Mouse (Mus musculus): ENCODE measurements around the gene Adarb1. TPM values are rescaled to one million over a fixed set of nuclear protein-coding genes. Genes with fewer than 3 reads are reported as not detected.
A peak's percentile ranks its signal among the peaks of the same experiment; 100 is the strongest.

The Adarb1 gene
- polyA plus RNA-seq, 1 experiment from 2014 or later = 6.9 TPM

GRCm38 (mm10) chr10:77380716-77381115, 37.4 kb downstream of the Adarb1 start:
- ATAC-seq (ENCODE audit: low FRiP score, low TSS enrichment) (no peak), DNase-seq (ENCODE audit: low spot score) (no peak)
- Histone ChIP-seq H3K4me2 (replicated peaks; ENCODE audit: low read depth) (no peak overlapping the region), H3K9ac (ENCODE audit: low read length) (no peak overlapping the region), H3K4me3 (ENCODE audit: low read depth, low read length) (no peak overlapping the region), H3K4me1 (replicated peaks; ENCODE audit: control insufficient read depth, insufficient read depth) (no peaks in the 10 kb centered on the region; the same call in 1 of the 2 replicates), H3K9me3 (ENCODE audit: control insufficient read depth, low read length) (no peaks in the 10 kb centered on the region), H3K27ac (replicated peaks) (peak overlapping the region; percentile 63), H3K27me3 (ENCODE audit: control insufficient read depth, insufficient read depth, low read length) (no peaks in the 10 kb centered on the region), H3K36me3 (ENCODE audit: control insufficient read depth, insufficient read depth, low read length) (no peaks in the 10 kb centered on the region)
- peak; percentile 19; the same call in 1 of the 2 replicates for TF ChIP-seq CTCF (IDR thresholded peaks at IDR 0.05; ENCODE audit: low read depth)
- no peak for TF ChIP-seq EP300 (optimal IDR thresholded peaks at IDR 0.05)
- WGBS = 56% methylated on average over 6 of the region's 6 CpGs

GRCm38 (mm10) chr10:77379199-77379598, 38.9 kb downstream of the Adarb1 start:
- TF ChIP-seq CTCF (IDR thresholded peaks at IDR 0.05; ENCODE audit: low read depth) (no peak), EP300 (optimal IDR thresholded peaks at IDR 0.05) (no peak)
- Histone ChIP-seq H3K9me3 (ENCODE audit: control insufficient read depth, low read length) (no peaks in the 10 kb centered on the region), H3K27ac (replicated peaks) (no peak overlapping the region), H3K4me2 (replicated peaks; ENCODE audit: low read depth) (no peak overlapping the region), H3K36me3 (ENCODE audit: control insufficient read depth, insufficient read depth, low read length) (no peaks in the 10 kb centered on the region), H3K4me3 (ENCODE audit: low read depth, low read length) (no peak overlapping the region), H3K4me1 (replicated peaks; ENCODE audit: control insufficient read depth, insufficient read depth) (no peaks in the 10 kb centered on the region; the same call in 1 of the 2 replicates), H3K27me3 (ENCODE audit: control insufficient read depth, insufficient read depth, low read length) (no peaks in the 10 kb centered on the region), H3K9ac (ENCODE audit: low read length) (no peak overlapping the region)
- no peak for DNase-seq (ENCODE audit: low spot score)
- 95% methylated on average over 4 of the region's 4 CpGs for WGBS
- ATAC-seq (ENCODE audit: low FRiP score, low TSS enrichment) = no peak

- H3K4me3 ChIP-seq (ENCODE audit: low read depth, low read length) = no peak overlapping the region
- WGBS = 86% methylated on average over 1 of the region's 1 CpGs
- no peak overlapping the region for H3K4me2 ChIP-seq (replicated peaks; ENCODE audit: low read depth)
- H3K4me1 ChIP-seq (replicated peaks; ENCODE audit: control insufficient read depth, insufficient read depth) = no peaks in the 10 kb centered on the region; the same call in 1 of the 2 replicates
- no peaks in the 10 kb centered on the region for H3K36me3 ChIP-seq (ENCODE audit: control insufficient read depth, insufficient read depth, low read length)
- no peaks in the 10 kb centered on the region for H3K27me3 ChIP-seq (ENCODE audit: control insufficient read depth, insufficient read depth, low read length)
- TF ChIP-seq CTCF (IDR thresholded peaks at IDR 0.05; ENCODE audit: low read depth) = no peak
- no peak for TF ChIP-seq EP300 (optimal IDR thresholded peaks at IDR 0.05)
- H3K9me3 ChIP-seq (ENCODE audit: control insufficient read depth, low read length) = no peaks in the 10 kb centered on the region
- H3K9ac ChIP-seq (ENCODE audit: low read length) = no peak overlapping the region
- H3K27ac ChIP-seq (replicated peaks) = no peak overlapping the region
- ATAC-seq (ENCODE audit: low FRiP score, low TSS enrichment) = no peak
- no peak for DNase-seq (ENCODE audit: low spot score)
Measured at GRCm38 (mm10) chr10:77376056-77376455, 42.0 kb downstream of the Adarb1 start.

- Histone ChIP-seq H3K27me3 (ENCODE audit: control insufficient read depth, insufficient read depth, low read length) (no peaks in the 10 kb centered on the region), H3K4me1 (replicated peaks; ENCODE audit: control insufficient read depth, insufficient read depth) (no peaks in the 10 kb centered on the region), H3K36me3 (ENCODE audit: control insufficient read depth, insufficient read depth, low read length) (no peaks in the 10 kb centered on the region), H3K4me3 (ENCODE audit: low read depth, low read length) (no peak overlapping the region), H3K4me2 (replicated peaks; ENCODE audit: low read depth) (no peak overlapping the region), H3K9me3 (ENCODE audit: control insufficient read depth, low read length) (no peaks in the 10 kb centered on the region), H3K9ac (ENCODE audit: low read length) (no peak overlapping the region), H3K27ac (replicated peaks) (no peak overlapping the region)
- no peak for DNase-seq (ENCODE audit: low spot score)
- 39% methylated on average over 1 of the region's 1 CpGs for WGBS
- no peak for TF ChIP-seq EP300 (optimal IDR thresholded peaks at IDR 0.05)
- no peak for TF ChIP-seq CTCF (IDR thresholded peaks at IDR 0.05; ENCODE audit: low read depth)
- no peak for ATAC-seq (ENCODE audit: low FRiP score, low TSS enrichment)
Measured at GRCm38 (mm10) chr10:77374948-77375347, 43.1 kb downstream of the Adarb1 start.

- 85% methylated on average over 5 of the region's 5 CpGs for WGBS
- H3K9me3 ChIP-seq (ENCODE audit: control insufficient read depth, low read length) = no peaks in the 10 kb centered on the region
- no peaks in the 10 kb centered on the region for H3K27me3 ChIP-seq (ENCODE audit: control insufficient read depth, insufficient read depth, low read length)
- H3K4me3 ChIP-seq (ENCODE audit: low read depth, low read length) = no peak overlapping the region
- no peak overlapping the region for H3K4me2 ChIP-seq (replicated peaks; ENCODE audit: low read depth)
- ATAC-seq (ENCODE audit: low FRiP score, low TSS enrichment) (no peak), DNase-seq (ENCODE audit: low spot score) (no peak)
- no peaks in the 10 kb centered on the region for H3K4me1 ChIP-seq (replicated peaks; ENCODE audit: control insufficient read depth, insufficient read depth)
- no peak overlapping the region for H3K9ac ChIP-seq (ENCODE audit: low read length)
- no peak overlapping the region for H3K27ac ChIP-seq (replicated peaks)
- no peak for TF ChIP-seq EP300 (optimal IDR thresholded peaks at IDR 0.05)
- TF ChIP-seq CTCF (IDR thresholded peaks at IDR 0.05; ENCODE audit: low read depth) = no peak
- H3K36me3 ChIP-seq (ENCODE audit: control insufficient read depth, insufficient read depth, low read length) = no peaks in the 10 kb centered on the region
Measured at GRCm38 (mm10) chr10:77374407-77374806, 43.7 kb downstream of the Adarb1 start.

- no peak overlapping the region for H3K4me3 ChIP-seq (ENCODE audit: low read depth, low read length)
- no peaks in the 10 kb centered on the region for H3K4me1 ChIP-seq (replicated peaks; ENCODE audit: control insufficient read depth, insufficient read depth)
- H3K27me3 ChIP-seq (ENCODE audit: control insufficient read depth, insufficient read depth, low read length) = no peaks in the 10 kb centered on the region
- WGBS = 74% methylated on average over 5 of the region's 5 CpGs
- no peaks in the 10 kb centered on the region for H3K9me3 ChIP-seq (ENCODE audit: control insufficient read depth, low read length)
- H3K9ac ChIP-seq (ENCODE audit: low read length) = no peak overlapping the region
- H3K36me3 ChIP-seq (ENCODE audit: control insufficient read depth, insufficient read depth, low read length) = no peaks in the 10 kb centered on the region
- DNase-seq (ENCODE audit: low spot score) (no peak), ATAC-seq (ENCODE audit: low FRiP score, low TSS enrichment) (no peak)
- no peak overlapping the region for H3K27ac ChIP-seq (replicated peaks)
- TF ChIP-seq EP300 (optimal IDR thresholded peaks at IDR 0.05) (no peak), CTCF (IDR thresholded peaks at IDR 0.05; ENCODE audit: low read depth) (no peak)
- H3K4me2 ChIP-seq (replicated peaks; ENCODE audit: low read depth) = no peak overlapping the region
Measured at GRCm38 (mm10) chr10:77370129-77370528, 47.9 kb downstream of the Adarb1 start.

Data from stomach, postnatal 0 days (tissue).